Mouse (Mus musculus): ENCODE results near the gene Gm6034. TPM values are rescaled to one million over a fixed set of nuclear protein-coding genes. Genes with fewer than 3 reads are reported as not detected.
A peak's percentile ranks its signal among the peaks of the same experiment; 100 is the strongest.
"Not testable (repeated sequence)": the region's sequence is repeated elsewhere in the genome, so short reads cannot be mapped to it uniquely, and the experiment has no call there.

Gm6034 gene
- polyA plus RNA-seq, 1 experiment from 2014 or later = not detected

DNA sequence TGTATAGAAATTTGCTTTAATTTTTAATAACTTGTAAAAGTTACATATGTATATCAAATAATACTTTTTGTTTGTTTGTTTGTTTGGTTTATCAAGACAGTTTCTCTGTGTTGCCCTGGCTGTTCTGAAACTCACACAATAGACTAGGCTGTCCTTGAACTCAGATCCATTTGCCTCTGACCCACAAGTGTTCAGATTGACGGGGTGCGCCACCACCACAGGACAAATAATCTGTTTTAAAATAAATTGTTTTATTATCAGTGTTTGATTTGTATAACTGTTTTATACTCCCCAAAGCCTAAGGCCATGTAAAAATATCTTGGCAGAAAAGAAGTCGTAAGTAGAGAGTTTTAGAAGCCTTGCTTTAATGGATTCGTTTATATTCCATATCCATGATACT lies 15.1 kb upstream of the Gm6034 start:
- no peak for ATAC-seq (replicated peaks; ENCODE audit: insufficient number of reproducible peaks, low FRiP score, low TSS enrichment)
- Histone ChIP-seq H3K4me3 (ENCODE audit: low read depth, low read length) (no peak overlapping the region), H3K9me3 (replicated peaks; ENCODE audit: control insufficient read depth, low read length) (no peaks in the 10 kb centered on the region), H3K27ac (ENCODE audit: low read depth, low read length) (no peak overlapping the region), H3K27me3 (ENCODE audit: control insufficient read depth, insufficient read depth, low read length) (no peaks in the 10 kb centered on the region), H3K9ac (ENCODE audit: low read depth, low read length) (no peak overlapping the region), H3K4me2 (no peak overlapping the region), H3K4me1 (ENCODE audit: control insufficient read depth, insufficient read depth, low read length) (peaks cover 3% of the 10 kb centered on the region; the same call in 1 of the 2 replicates), H3K36me3 (ENCODE audit: control insufficient read depth, insufficient read depth, low read length) (no peaks in the 10 kb centered on the region)
- WGBS (ENCODE audit: insufficient replicate concordance) = 88% methylated on average over 4 of the region's 4 CpGs

DNA sequence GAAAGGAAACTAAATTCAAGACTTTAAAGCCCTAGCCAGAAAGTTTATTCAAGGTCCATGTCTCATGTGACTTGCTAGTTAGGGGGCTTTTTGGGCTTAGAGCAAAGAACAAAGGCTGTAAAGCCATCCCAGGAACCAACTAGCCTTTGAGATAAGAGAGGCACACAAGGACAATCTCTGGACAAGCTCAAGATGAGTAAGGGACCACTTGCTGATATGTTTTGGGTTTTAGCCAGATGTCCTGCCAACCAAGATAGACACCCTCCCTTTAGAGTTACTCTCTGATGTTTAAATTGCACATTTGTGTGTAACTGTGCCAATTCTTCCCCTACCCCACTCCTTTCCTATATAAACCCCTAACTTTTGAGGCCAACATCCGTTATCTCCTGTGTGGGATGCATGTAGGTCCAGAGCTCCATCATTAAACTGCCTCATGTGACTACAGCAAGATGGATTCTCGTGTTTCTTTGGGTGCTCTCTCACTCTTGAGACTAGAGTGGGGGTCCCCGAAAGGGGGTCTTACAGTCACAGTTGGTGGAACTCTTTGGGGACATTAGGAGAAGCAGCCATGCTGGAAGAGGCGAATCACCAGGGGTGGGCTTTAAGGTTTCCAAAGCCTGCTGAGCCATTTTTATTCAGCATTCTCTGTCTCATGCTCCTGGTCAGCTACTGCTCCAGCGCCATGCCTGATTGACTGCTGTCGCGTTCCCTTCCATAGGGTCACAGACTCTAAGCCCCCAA lies 13.7 kb upstream of the Gm6034 start:
- Histone ChIP-seq H3K27me3 (ENCODE audit: control insufficient read depth, insufficient read depth, low read length) (no peaks in the 10 kb centered on the region), H3K9me3 (replicated peaks; ENCODE audit: control insufficient read depth, low read length) (no peaks in the 10 kb centered on the region), H3K4me2 (no peak overlapping the region), H3K9ac (ENCODE audit: low read depth, low read length) (no peak overlapping the region), H3K36me3 (ENCODE audit: control insufficient read depth, insufficient read depth, low read length) (no peaks in the 10 kb centered on the region), H3K4me3 (ENCODE audit: low read depth, low read length) (no peak overlapping the region), H3K27ac (ENCODE audit: low read depth, low read length) (no peak overlapping the region), H3K4me1 (ENCODE audit: control insufficient read depth, insufficient read depth, low read length) (no peaks in the 10 kb centered on the region)
- no peak for ATAC-seq (replicated peaks; ENCODE audit: insufficient number of reproducible peaks, low FRiP score, low TSS enrichment)
- WGBS (ENCODE audit: insufficient replicate concordance) = 80% methylated on average over 7 of the region's 7 CpGs

GRCm38 (mm10) chr17:36030046-36030702 lies 12.6 kb upstream of the Gm6034 start:
- H3K36me3 ChIP-seq (ENCODE audit: control insufficient read depth, insufficient read depth, low read length); H3K4me2 ChIP-seq; ATAC-seq (replicated peaks; ENCODE audit: insufficient number of reproducible peaks, low FRiP score, low TSS enrichment); H3K4me1 ChIP-seq (ENCODE audit: control insufficient read depth, insufficient read depth, low read length); H3K9ac ChIP-seq (ENCODE audit: low read depth, low read length); H3K27me3 ChIP-seq (ENCODE audit: control insufficient read depth, insufficient read depth, low read length); H3K27ac ChIP-seq (ENCODE audit: low read depth, low read length); H3K4me3 ChIP-seq (ENCODE audit: low read depth, low read length); H3K9me3 ChIP-seq (replicated peaks; ENCODE audit: control insufficient read depth, low read length): not testable (repeated sequence)
- WGBS (ENCODE audit: insufficient replicate concordance) = 77% methylated on average over 2 of the region's 4 CpGs

GRCm38 (mm10) chr17:36030703-36031582 lies 11.8 kb upstream of the Gm6034 start:
- not testable (repeated sequence) for H3K9ac ChIP-seq (ENCODE audit: low read depth, low read length); H3K27me3 ChIP-seq (ENCODE audit: control insufficient read depth, insufficient read depth, low read length); H3K27ac ChIP-seq (ENCODE audit: low read depth, low read length); H3K4me3 ChIP-seq (ENCODE audit: low read depth, low read length); ATAC-seq (replicated peaks; ENCODE audit: insufficient number of reproducible peaks, low FRiP score, low TSS enrichment); H3K4me1 ChIP-seq (ENCODE audit: control insufficient read depth, insufficient read depth, low read length); H3K36me3 ChIP-seq (ENCODE audit: control insufficient read depth, insufficient read depth, low read length); H3K9me3 ChIP-seq (replicated peaks; ENCODE audit: control insufficient read depth, low read length)
- H3K4me2 ChIP-seq = peak overlapping the region; percentile 84
- 67% methylated on average over 8 of the region's 8 CpGs for WGBS (ENCODE audit: insufficient replicate concordance)

DNA sequence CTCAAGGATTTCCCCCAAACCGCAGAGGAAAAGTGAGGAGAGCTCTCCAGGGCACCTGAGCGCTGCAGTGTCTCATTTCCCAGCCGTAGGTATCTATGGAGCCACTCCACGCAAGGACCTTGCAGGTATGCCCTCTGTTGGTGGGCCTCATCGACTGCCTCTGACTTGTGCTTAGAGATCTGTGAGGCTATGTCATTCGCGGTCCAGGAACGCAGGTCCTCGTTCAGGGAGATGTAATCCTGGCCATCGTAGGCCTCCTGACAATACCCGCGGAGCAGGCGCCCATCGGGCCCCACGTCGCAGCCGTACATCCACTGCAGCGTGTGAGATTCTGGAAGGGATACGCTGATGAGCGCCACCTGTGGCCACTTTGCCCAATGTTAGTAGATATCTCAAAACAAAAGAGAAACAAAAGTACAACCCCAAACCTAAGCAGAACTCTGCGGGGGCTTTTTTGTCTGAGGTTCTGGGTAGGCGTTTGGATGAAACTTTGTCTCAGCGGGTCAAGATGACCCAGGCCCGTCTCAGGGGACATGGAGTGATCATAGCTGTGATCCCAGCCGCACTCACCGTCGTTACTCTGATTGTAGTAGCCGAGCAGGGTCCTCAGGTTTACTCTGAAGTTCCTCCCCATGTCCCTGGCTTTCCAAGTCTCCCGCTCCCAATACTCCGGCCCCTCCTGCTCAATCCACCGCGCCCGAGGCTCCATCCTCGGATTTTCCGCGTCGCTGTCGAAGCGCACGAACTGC lies 11.0 kb upstream of the Gm6034 start:
- ATAC-seq (replicated peaks; ENCODE audit: insufficient number of reproducible peaks, low FRiP score, low TSS enrichment) = peak; percentile 35; the same call in 1 of the 2 replicates
- peak overlapping the region; percentile 84 for H3K4me2 ChIP-seq
- H3K4me3 ChIP-seq (ENCODE audit: low read depth, low read length) = peak overlapping the region; percentile 49
- 0 out of 2 replicates have a peak overlapping the region, but pooled peaks have one; percentile 39 for H3K9ac ChIP-seq (ENCODE audit: low read depth, low read length)
- not testable (repeated sequence) for H3K27me3 ChIP-seq (ENCODE audit: control insufficient read depth, insufficient read depth, low read length); H3K27ac ChIP-seq (ENCODE audit: low read depth, low read length); H3K36me3 ChIP-seq (ENCODE audit: control insufficient read depth, insufficient read depth, low read length); H3K9me3 ChIP-seq (replicated peaks; ENCODE audit: control insufficient read depth, low read length); H3K4me1 ChIP-seq (ENCODE audit: control insufficient read depth, insufficient read depth, low read length)
- 3% methylated on average over 40 of the region's 40 CpGs for WGBS (ENCODE audit: insufficient replicate concordance)

- WGBS (ENCODE audit: insufficient replicate concordance) = under 1% methylated on average over 24 of the region's 25 CpGs
- not testable (repeated sequence) for ATAC-seq (replicated peaks; ENCODE audit: insufficient number of reproducible peaks, low FRiP score, low TSS enrichment); H3K9me3 ChIP-seq (replicated peaks; ENCODE audit: control insufficient read depth, low read length); H3K4me1 ChIP-seq (ENCODE audit: control insufficient read depth, insufficient read depth, low read length); H3K36me3 ChIP-seq (ENCODE audit: control insufficient read depth, insufficient read depth, low read length); H3K27me3 ChIP-seq (ENCODE audit: control insufficient read depth, insufficient read depth, low read length); H3K27ac ChIP-seq (ENCODE audit: low read depth, low read length)
- H3K9ac ChIP-seq (ENCODE audit: low read depth, low read length) = 0 out of 2 replicates have a peak within 1 kb of the TSS, but pooled peaks have one; percentile 39
- H3K4me3 ChIP-seq (ENCODE audit: low read depth, low read length) = peak within 1 kb of the TSS; percentile 49
- H3K4me2 ChIP-seq = peak within 1 kb of the TSS; percentile 84
These were observed 10.3 kb upstream of the Gm6034 start, which contains the start of gene H2-T23 for GRCm38 (mm10) chr17:36032351-36032875. H2-T23 (minus strand) TSS chr17:36032855.

GRCm38 (mm10) chr17:36034524-36034923 lies 8.2 kb upstream of the Gm6034 start:
- H3K4me2 ChIP-seq; H3K27me3 ChIP-seq (ENCODE audit: control insufficient read depth, insufficient read depth, low read length); H3K4me3 ChIP-seq (ENCODE audit: low read depth, low read length); H3K9ac ChIP-seq (ENCODE audit: low read depth, low read length); ATAC-seq (replicated peaks; ENCODE audit: insufficient number of reproducible peaks, low FRiP score, low TSS enrichment); H3K27ac ChIP-seq (ENCODE audit: low read depth, low read length); H3K4me1 ChIP-seq (ENCODE audit: control insufficient read depth, insufficient read depth, low read length); H3K9me3 ChIP-seq (replicated peaks; ENCODE audit: control insufficient read depth, low read length); H3K36me3 ChIP-seq (ENCODE audit: control insufficient read depth, insufficient read depth, low read length): not testable (repeated sequence)
- WGBS (ENCODE audit: insufficient replicate concordance) = 56% methylated on average over 3 of the region's 3 CpGs
